Mouse (Mus musculus): ENCODE data around the gene Arv1. TPM values are rescaled to one million over a fixed set of nuclear protein-coding genes. Genes with fewer than 3 reads are reported as not detected.

Gene Arv1
- polyA plus RNA-seq, 1 experiment from 2014 or later = 32.0 TPM

GRCm38 (mm10) chr8:124763061-124763460 lies 41.1 kb downstream of the Arv1 start:
- 58% methylated on average over 7 of the region's 7 CpGs for WGBS
- H3K4me3 ChIP-seq = no peak overlapping the region
- no peaks in the 10 kb centered on the region for H3K9me3 ChIP-seq
- H3K27ac ChIP-seq (replicated peaks) = no peak overlapping the region
- H3K9ac ChIP-seq (replicated peaks) = no peak overlapping the region
- no peak overlapping the region for H3K4me2 ChIP-seq (replicated peaks)
- no peaks in the 10 kb centered on the region for H3K4me1 ChIP-seq
- no peak for ATAC-seq (replicated peaks)
- no peaks in the 10 kb centered on the region for H3K36me3 ChIP-seq
- H3K27me3 ChIP-seq = no peaks in the 10 kb centered on the region

DNA sequence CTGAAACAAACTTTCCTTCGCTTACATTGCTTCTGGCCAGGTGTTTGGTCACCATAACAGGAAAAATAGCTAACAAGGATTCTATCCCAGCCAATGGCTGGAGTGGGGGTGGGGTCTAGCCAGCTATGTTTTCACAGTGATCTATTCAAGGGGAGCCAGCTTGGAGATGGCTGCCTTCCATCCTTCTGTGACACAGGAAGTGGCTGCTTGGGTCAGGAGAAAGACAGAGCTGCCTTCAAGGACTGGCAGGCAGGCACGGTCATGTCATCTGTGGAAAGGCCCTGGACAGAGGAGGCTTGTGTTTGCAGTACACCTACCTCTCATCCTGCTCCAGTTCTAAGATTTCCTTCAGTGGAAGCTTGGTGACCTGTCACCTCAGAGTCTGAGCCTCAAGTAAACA lies 50.5 kb downstream of the Arv1 start:
- H3K27ac ChIP-seq (replicated peaks) = no peak overlapping the region
- H3K9me3 ChIP-seq = no peaks in the 10 kb centered on the region
- H3K4me2 ChIP-seq (replicated peaks) = no peak overlapping the region
- no peak overlapping the region for H3K4me3 ChIP-seq
- no peaks in the 10 kb centered on the region for H3K4me1 ChIP-seq
- WGBS = 68% methylated on average over 2 of the region's 2 CpGs
- no peaks in the 10 kb centered on the region for H3K36me3 ChIP-seq
- no peaks in the 10 kb centered on the region for H3K27me3 ChIP-seq
- no peak overlapping the region for H3K9ac ChIP-seq (replicated peaks)
- no peak for ATAC-seq (replicated peaks)

- no peaks in the 10 kb centered on the region for H3K9me3 ChIP-seq
- H3K4me1 ChIP-seq = peaks cover 6% of the 10 kb centered on the region
- ATAC-seq (replicated peaks) = no peak
- H3K27ac ChIP-seq (replicated peaks) = no peak overlapping the region
- H3K9ac ChIP-seq (replicated peaks) = no peak overlapping the region
- no peaks in the 10 kb centered on the region for H3K36me3 ChIP-seq
- H3K4me2 ChIP-seq (replicated peaks) = 0 out of 2 replicates have a peak overlapping the region, but pooled peaks have one; percentile 20
- no peak overlapping the region for H3K4me3 ChIP-seq
- H3K27me3 ChIP-seq = no peaks in the 10 kb centered on the region
- 11% methylated on average over 16 of the region's 16 CpGs for WGBS
Measured at GRCm38 (mm10) chr8:124775695-124776094, 53.8 kb downstream of the Arv1 start.

- Histone ChIP-seq H3K4me3 (no peak overlapping the region), H3K4me1 (peaks cover 17% of the 10 kb centered on the region), H3K4me2 (replicated peaks) (no peak overlapping the region), H3K27me3 (no peaks in the 10 kb centered on the region), H3K36me3 (no peaks in the 10 kb centered on the region), H3K9me3 (no peaks in the 10 kb centered on the region), H3K9ac (replicated peaks) (peak overlapping the region; percentile 16; the same call in 1 of the 2 replicates), H3K27ac (replicated peaks) (peak overlapping the region; percentile 70)
- ATAC-seq (replicated peaks) = peak; percentile 53; the same call in 1 of the 2 replicates
- 9% methylated on average over 7 of the region's 7 CpGs for whole genome bisulfite sequencing
Measured at GRCm38 (mm10) chr8:124780236-124780635, 58.3 kb downstream of the Arv1 start.

DNA sequence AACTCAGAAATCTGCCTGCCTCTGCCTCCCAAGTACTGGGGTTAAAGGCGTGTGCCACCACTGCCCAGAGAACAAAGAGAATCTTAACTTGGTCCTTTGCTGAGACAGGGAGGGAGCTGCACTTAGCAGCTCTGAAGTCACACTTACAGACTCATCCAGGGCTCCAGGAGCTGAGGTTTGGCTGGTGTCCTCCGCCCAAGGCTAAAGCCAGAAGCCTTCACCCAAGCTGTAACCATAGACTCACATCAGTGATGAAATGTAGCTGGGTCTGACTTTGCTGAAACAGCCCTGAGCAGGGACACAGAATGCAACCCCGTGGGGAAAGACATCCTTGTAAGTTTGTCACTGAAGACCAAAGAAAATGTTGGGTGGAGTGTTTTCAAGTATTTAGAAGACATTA lies 60.5 kb downstream of the Arv1 start:
- Histone ChIP-seq H3K27me3 (no peaks in the 10 kb centered on the region), H3K9me3 (no peaks in the 10 kb centered on the region), H3K27ac (replicated peaks) (no peak overlapping the region), H3K36me3 (no peaks in the 10 kb centered on the region), H3K4me3 (no peak overlapping the region), H3K9ac (replicated peaks) (no peak overlapping the region), H3K4me1 (peaks cover 17% of the 10 kb centered on the region), H3K4me2 (replicated peaks) (no peak overlapping the region)
- no peak for ATAC-seq (replicated peaks)
- 86% methylated on average over 3 of the region's 3 CpGs for WGBS

DNA sequence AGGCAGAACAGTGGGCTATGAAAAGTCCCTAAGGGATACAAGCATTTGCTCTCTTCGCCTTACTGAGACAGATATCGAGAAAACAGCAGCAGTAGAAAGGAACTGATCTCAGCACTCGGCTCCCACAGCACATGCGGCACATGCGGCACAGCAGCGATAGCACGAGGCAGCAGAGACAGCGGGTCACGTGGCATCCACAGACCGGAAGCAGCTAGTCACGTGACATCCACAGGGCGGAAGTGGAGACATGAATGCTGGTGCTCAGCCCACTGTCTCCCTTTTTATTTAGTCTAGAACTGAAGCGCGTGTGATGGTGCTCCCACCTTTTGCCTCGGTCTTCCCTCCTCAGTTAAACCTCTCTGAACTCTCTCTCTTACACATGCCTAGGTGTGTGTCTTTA lies 61.3 kb downstream of the Arv1 start:
- H3K9ac ChIP-seq (replicated peaks) = no peak overlapping the region
- H3K36me3 ChIP-seq = no peaks in the 10 kb centered on the region
- WGBS = 85% methylated on average over 15 of the region's 15 CpGs
- H3K9me3 ChIP-seq = no peaks in the 10 kb centered on the region
- ATAC-seq (replicated peaks) = no peak
- no peak overlapping the region for H3K4me3 ChIP-seq
- H3K27ac ChIP-seq (replicated peaks) = no peak overlapping the region
- H3K4me2 ChIP-seq (replicated peaks) = no peak overlapping the region
- no peaks in the 10 kb centered on the region for H3K27me3 ChIP-seq
- peaks cover 17% of the 10 kb centered on the region for H3K4me1 ChIP-seq

Other genes with a start within 250 kb of the Arv1 start
- gene Cog2, start 201.4 kb upstream of the Arv1 start, polyA plus RNA-seq (2015; fragmentation: Nextera tagmentation; extraction: Ambion mirVana) = 38.1 and 40.0 TPM in 2 replicates
- gene Agt, start 152.4 kb upstream of the Arv1 start, polyA plus RNA-seq (2015; fragmentation: Nextera tagmentation; extraction: Ambion mirVana) = 0.19 and 0.23 TPM in 2 replicates
- gene Capn9, start 146.0 kb upstream of the Arv1 start, polyA plus RNA-seq (2015; fragmentation: Nextera tagmentation; extraction: Ambion mirVana) = 0.08 and 0.11 TPM in 2 replicates
- gene 2310022B05Rik, start 58.8 kb upstream of the Arv1 start, polyA plus RNA-seq (2015; fragmentation: Nextera tagmentation; extraction: Ambion mirVana) = 27.6 and 28.5 TPM in 2 replicates
- 56.7 and 59.2 TPM in 2 replicates for gene Ttc13, start 156 bp upstream of the Arv1 start, polyA plus RNA-seq (2015; fragmentation: Nextera tagmentation; extraction: Ambion mirVana)
- gene Fam89a, start 29.7 kb downstream of the Arv1 start, polyA plus RNA-seq (2015; fragmentation: Nextera tagmentation; extraction: Ambion mirVana) = 0.18 and 0.46 TPM in 2 replicates
- 23.9 and 26.0 TPM in 2 replicates for gene Trim67, start 71.0 kb downstream of the Arv1 start, polyA plus RNA-seq (2015; fragmentation: Nextera tagmentation; extraction: Ambion mirVana)
- 89.5 and 93.0 TPM in 2 replicates for gene Gnpat, start 140.9 kb downstream of the Arv1 start, polyA plus RNA-seq (2015; fragmentation: Nextera tagmentation; extraction: Ambion mirVana)
- 34.0 and 40.5 TPM in 2 replicates for gene 2810004N23Rik, start 141.0 kb downstream of the Arv1 start, polyA plus RNA-seq (2015; fragmentation: Nextera tagmentation; extraction: Ambion mirVana)
- gene Exoc8, start 175.6 kb downstream of the Arv1 start, polyA plus RNA-seq (2015; fragmentation: Nextera tagmentation; extraction: Ambion mirVana) = 14.4 and 15.5 TPM in 2 replicates
- gene Sprtn, start 175.7 kb downstream of the Arv1 start, polyA plus RNA-seq (2015; fragmentation: Nextera tagmentation; extraction: Ambion mirVana) = 11.9 and 12.0 TPM in 2 replicates
- 20.0 and 20.9 TPM in 2 replicates for gene Egln1, start 227.2 kb downstream of the Arv1 start, polyA plus RNA-seq (2015; fragmentation: Nextera tagmentation; extraction: Ambion mirVana)

All from forebrain, embryonic 15.5 days (tissue).